In genomic region chr12:16653332-16654093, GRCm38 (mm10) we compare ENCODE assay signal across 8 mouse cellular contexts. TPM values are rescaled to one million over a fixed set of nuclear protein-coding genes. Genes with fewer than 3 reads are reported as not detected.
DNase-seq lines count a peak whose midpoint lies in the region; TF ChIP-seq lines count a peak whose summit lies in the region.

Ntsr2 (plus strand) TSS chr12:16653382.

- peak within 1 kb of the TSS; percentile 37 for H3K4me3 ChIP-seq in cortical plate, adult 2 months (ENCODE audit: insufficient read depth, low read length)

- DNase-seq in adrenal gland, adult 18-20 months (ENCODE audit: low spot score in 2 of 2), result peak; percentile 78 to 81
- peak; percentile 75 for DNase-seq in gastrocnemius, postnatal 14 days
- peak; percentile 26 for DNase-seq in hindlimb bud, embryonic 11.5 days (ENCODE audit: extremely low spot score, low read depth, low spot score)
- DNase-seq in left cerebral cortex, adult 8-10 months (ENCODE audit: low spot score in 2 of 2), result peak; percentile 43 to 72
- peak; percentile 85 to 86 for DNase-seq in lung, postnatal 4 days
- DNase-seq in right cerebral cortex, postnatal 25 days, result peak; percentile 75
- DNase-seq in adipocyte (ENCODE audit: low spot score), result no peak

- no peaks in the 10 kb centered on the region; the same call in 1 of the 2 replicates for H3K4me1 ChIP-seq in cortical plate, adult 2 months (ENCODE audit: control insufficient read depth, insufficient read depth, low read length)

- TF ChIP-seq POLR2A in cortical plate, adult 2 months (IDR thresholded peaks at IDR 0.05; ENCODE audit: extremely low read depth, insufficient read depth, low read length), result no peak

- peak within 1 kb of the TSS; percentile 62; the same call in 1 of the 2 replicates for H3K27ac ChIP-seq in cortical plate, adult 2 months (ENCODE audit: insufficient read depth, low read length)

- no peak for TF ChIP-seq CTCF in cortical plate, adult 2 months (IDR thresholded peaks at IDR 0.05; ENCODE audit: extremely low read depth, insufficient read depth, low read length)

- intact Hi-C loops in gastrocnemius, postnatal 14 days (cut with DNase I; ENCODE audit: low total_unique reads), result no loop called here

RNA-seq across cellular contexts. Expression of gene Ntsr2, which starts in this region (rescaled TPM):
- total RNA-seq in adrenal gland, adult 18-20 months (2021), result 1 to 10 TPM; 1.6 to 2.1 TPM
- 316 and 321 TPM in 2 replicates for polyA plus RNA-seq in cortical plate, adult 2 months (2012; rRNA removed)
- 1 to 10 TPM; 1.5 to 1.7 TPM for total RNA-seq in gastrocnemius, postnatal 14 days (2021)
- 100 to 1,000 TPM; 131 to 169 (median 152) TPM for total RNA-seq in left cerebral cortex, adult 8-10 months (2022)

Comparison
In these comparisons a context has a peak if more than half of its experiments do, and no peak if none do; other contexts are left out.
1. RNA of gene Ntsr2 (total RNA-seq): 131 to 169 TPM in left cerebral cortex, adult 8-10 months; 1.6 to 2.1 TPM in adrenal gland, adult 18-20 months and 1.5 to 1.7 TPM in gastrocnemius, postnatal 14 days; every median in the first group is over 10 times any median in the second.